Mouse (Mus musculus) liver, embryonic 14.5 days (tissue): Measurements from ENCODE around the gene Exoc3l4.

Experiments
- CTCF ChIP-seq: IDR thresholded peaks from 2 replicates; pipeline ENCODE4 v1.5.1; 2016; ENCODE audit warnings: antibody characterized with exemption, low read depth, control low read depth
- EP300 ChIP-seq: IDR thresholded peaks from 2 replicates; pipeline ENCODE4 v1.6.1; 2016; ENCODE audit warnings: antibody characterized with exemption, low read depth

DNA sequence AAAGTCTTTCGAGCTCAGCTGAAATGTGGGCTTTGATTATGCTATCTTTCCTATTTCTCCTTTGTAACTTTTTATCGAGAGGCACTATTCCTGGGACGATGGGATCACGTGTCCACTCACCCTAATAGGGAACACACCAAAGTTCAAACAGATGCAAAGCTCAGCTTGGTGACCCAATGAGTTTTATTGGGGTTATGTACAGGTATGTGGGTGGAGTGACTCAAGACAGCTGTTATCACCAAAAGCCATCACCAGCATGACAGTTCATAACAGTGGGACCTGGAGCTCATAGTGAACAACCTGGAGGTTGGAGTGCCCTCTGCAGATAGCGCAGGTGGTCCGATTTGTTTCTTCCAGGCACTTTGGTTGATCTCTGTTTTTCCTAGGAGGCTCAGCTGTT is 22.0 kb downstream of the Exoc3l4 start:
- TF ChIP-seq CTCF: no peak
- no peak for TF ChIP-seq EP300
